Mouse (Mus musculus): ENCODE measurements at regions not wholly inside any gene's neighbourhood (a gene's known extent, or its start where the extent isn't known, plus 50 kb on each side); places are given as distances from the start of the nearest gene placed in this dataset.

- DNase-seq, result no peak
Measured at GRCm38 (mm10) chr6:140169836-140170235, 128.6 kb upstream of the Plcz1 start.

- DNase-seq, result no peak
Measured at GRCm38 (mm10) chr6:140167182-140167581, 125.9 kb upstream of the Plcz1 start.

- no peak for DNase-seq
Measured at GRCm38 (mm10) chr6:140162729-140163128, 121.5 kb upstream of the Plcz1 start.

GRCm38 (mm10) chr6:140161482-140161881 lies 120.2 kb upstream of the Plcz1 start:
- DNase-seq, result no peak

- DNase-seq, result no peak
Measured at GRCm38 (mm10) chr6:140160946-140161345, 119.7 kb upstream of the Plcz1 start.

GRCm38 (mm10) chr6:140158986-140159385 lies 117.7 kb upstream of the Plcz1 start:
- no peak for DNase-seq

- no peak for DNase-seq
Measured at GRCm38 (mm10) chr6:140157375-140157774, 116.1 kb upstream of the Plcz1 start.

- DNase-seq, result peak; percentile 49
Measured at GRCm38 (mm10) chr6:140152418-140153176, 111.3 kb upstream of the Plcz1 start.

- no peak for DNase-seq
Measured at GRCm38 (mm10) chr6:140148628-140149245, 107.5 kb upstream of the Plcz1 start.

GRCm38 (mm10) chr6:140148138-140148537 lies 106.9 kb upstream of the Plcz1 start:
- DNase-seq, result no peak

- no peak for DNase-seq
Measured at GRCm38 (mm10) chr6:140147711-140148110, 106.5 kb upstream of the Plcz1 start.

GRCm38 (mm10) chr6:140133734-140134133 lies 92.5 kb upstream of the Plcz1 start:
- peak; percentile 21 for DNase-seq

GRCm38 (mm10) chr6:140126645-140127044 lies 85.4 kb upstream of the Plcz1 start:
- no peak for DNase-seq

GRCm38 (mm10) chr6:140114024-140114423 lies 72.8 kb upstream of the Plcz1 start:
- DNase-seq, result no peak

GRCm38 (mm10) chr6:140112054-140112453 lies 70.8 kb upstream of the Plcz1 start:
- DNase-seq, result no peak

GRCm38 (mm10) chr6:140108083-140108482 lies 66.8 kb upstream of the Plcz1 start:
- no peak for DNase-seq

GRCm38 (mm10) chr6:140107628-140108027 lies 66.4 kb upstream of the Plcz1 start:
- no peak for DNase-seq

- DNase-seq, result no peak
Measured at GRCm38 (mm10) chr6:140106141-140106540, 64.9 kb upstream of the Plcz1 start.

- DNase-seq, result no peak
Measured at GRCm38 (mm10) chr6:140102043-140102442, 60.8 kb upstream of the Plcz1 start.

GRCm38 (mm10) chr6:140095416-140095815 lies 54.2 kb upstream of the Plcz1 start:
- DNase-seq, result no peak
